In genomic region chr2:18389631-18390030, GRCm38 (mm10) we compare ENCODE assay signal across 16 mouse cellular contexts.
"Had no signal": no experiment of that assay in that cellular context is flagged by ENCODE, and none has a peak within 500 bp of the region (broad histone marks: within the 10 kb centered on the region; RNA-seq: fewer than 3 reads in every experiment).

No protein-coding gene starts in this region.

- DNase-seq: kidney, adult 18-20 months; kidney, postnatal 10 days; kidney, postnatal 4 days; lung, adult 2 months; lung, postnatal 36 days; retina, postnatal 1 day; thymus, adult 18-20 months; thymus, postnatal 14 days had no signal

- H3K27ac ChIP-seq: intestine, embryonic 15.5 days; left cerebral cortex, adult 2 months; limb, embryonic 10.5 days; liver, embryonic 15.5 days; midbrain, embryonic 15.5 days; neural tube, embryonic 13.5 days; stomach, postnatal 0 days had no signal

- H3K4me3 ChIP-seq: intestine, embryonic 15.5 days; left cerebral cortex, adult 2 months; limb, embryonic 10.5 days; liver, embryonic 15.5 days; megakaryocyte, embryonic 14.5 days; midbrain, embryonic 15.5 days; neural tube, embryonic 13.5 days had no signal
